Mouse (Mus musculus): ENCODE measurements at regions not wholly inside any gene's neighbourhood (a gene's known extent, or its start where the extent isn't known, plus 50 kb on each side); places are given as distances from the start of the nearest gene placed in this dataset.
"Not testable (repeated sequence)": the region's sequence is repeated elsewhere in the genome, so short reads cannot be mapped to it uniquely, and the experiment has no call there.

GRCm38 (mm10) chr13:52296541-52297276, 234.4 kb downstream of the Diras2 start:
- Histone ChIP-seq H3K4me3 (replicated peaks; ENCODE audit: low read depth, low read length) (no peak overlapping the region), H3K4me1 (ENCODE audit: control insufficient read depth, insufficient read depth, low read length) (peaks cover 12% of the 10 kb centered on the region; the same call in 1 of the 2 replicates), H3K9ac (replicated peaks; ENCODE audit: low read length) (no peak overlapping the region), H3K27ac (replicated peaks; ENCODE audit: low read depth, low read length) (peak overlapping the region; percentile 20; the same call in 1 of the 2 replicates), H3K36me3 (ENCODE audit: control insufficient read depth, insufficient read depth, low read length) (no peaks in the 10 kb centered on the region), H3K27me3 (ENCODE audit: control insufficient read depth, insufficient read depth, low read length) (no peaks in the 10 kb centered on the region), H3K9me3 (ENCODE audit: control insufficient read depth, low read length) (no peaks in the 10 kb centered on the region), H3K4me2 (ENCODE audit: low read length) (no peak overlapping the region)
- WGBS = 63% methylated on average over 9 of the region's 9 CpGs
- ATAC-seq (ENCODE audit: low FRiP score, low TSS enrichment) = no peak
- DNase-seq = no peak

GRCm38 (mm10) chr13:52297277-52297623, 233.8 kb downstream of the Diras2 start:
- Histone ChIP-seq H3K4me1 (ENCODE audit: control insufficient read depth, insufficient read depth, low read length) (peaks cover 12% of the 10 kb centered on the region; the same call in 1 of the 2 replicates), H3K9me3 (ENCODE audit: control insufficient read depth, low read length) (no peaks in the 10 kb centered on the region), H3K9ac (replicated peaks; ENCODE audit: low read length) (no peak overlapping the region), H3K27ac (replicated peaks; ENCODE audit: low read depth, low read length) (0 out of 2 replicates have a peak overlapping the region, but pooled peaks have one; percentile 64), H3K36me3 (ENCODE audit: control insufficient read depth, insufficient read depth, low read length) (no peaks in the 10 kb centered on the region), H3K4me3 (replicated peaks; ENCODE audit: low read depth, low read length) (no peak overlapping the region), H3K4me2 (ENCODE audit: low read length) (no peak overlapping the region), H3K27me3 (ENCODE audit: control insufficient read depth, insufficient read depth, low read length) (no peaks in the 10 kb centered on the region)
- 6% methylated on average over 7 of the region's 7 CpGs for WGBS
- DNase-seq (peak; percentile 55), ATAC-seq (ENCODE audit: low FRiP score, low TSS enrichment) (no peak)

DNA sequence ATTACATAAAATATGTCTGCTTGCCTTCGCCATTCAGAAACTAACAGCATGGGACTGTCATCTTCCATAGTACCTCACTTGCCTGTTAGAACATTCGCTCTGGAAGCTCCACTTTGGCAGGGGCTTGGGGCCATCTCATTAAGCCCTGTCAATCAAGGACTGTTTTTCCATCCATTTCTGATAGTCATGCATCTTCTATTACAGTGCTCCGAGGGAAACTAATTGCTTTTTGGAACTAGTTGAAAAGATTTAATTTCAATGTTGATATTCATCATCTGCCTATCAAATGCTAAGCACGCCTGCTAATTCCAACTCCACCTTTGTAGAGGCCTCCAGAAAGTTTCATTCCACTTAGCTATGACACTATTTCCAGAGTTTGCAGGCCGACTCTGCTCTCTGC, 232.7 kb downstream of the Diras2 start:
- H3K9ac ChIP-seq (replicated peaks; ENCODE audit: low read length) = no peak overlapping the region
- no peak overlapping the region for H3K4me2 ChIP-seq (ENCODE audit: low read length)
- ATAC-seq (ENCODE audit: low FRiP score, low TSS enrichment) (no peak), DNase-seq (no peak)
- WGBS = 57% methylated on average over 5 of the region's 5 CpGs
- peaks cover 12% of the 10 kb centered on the region; the same call in 1 of the 2 replicates for H3K4me1 ChIP-seq (ENCODE audit: control insufficient read depth, insufficient read depth, low read length)
- no peaks in the 10 kb centered on the region for H3K36me3 ChIP-seq (ENCODE audit: control insufficient read depth, insufficient read depth, low read length)
- no peaks in the 10 kb centered on the region for H3K9me3 ChIP-seq (ENCODE audit: control insufficient read depth, low read length)
- H3K4me3 ChIP-seq (replicated peaks; ENCODE audit: low read depth, low read length) = no peak overlapping the region
- no peaks in the 10 kb centered on the region for H3K27me3 ChIP-seq (ENCODE audit: control insufficient read depth, insufficient read depth, low read length)
- peak overlapping the region; percentile 64; the same call in 1 of the 2 replicates for H3K27ac ChIP-seq (replicated peaks; ENCODE audit: low read depth, low read length)

GRCm38 (mm10) chr13:52305328-52305727, 225.8 kb downstream of the Diras2 start:
- ATAC-seq (ENCODE audit: low FRiP score, low TSS enrichment); H3K4me1 ChIP-seq (ENCODE audit: control insufficient read depth, insufficient read depth, low read length): not testable (repeated sequence)

GRCm38 (mm10) chr13:52306783-52307440, 224.2 kb downstream of the Diras2 start:
- no peak overlapping the region for H3K27ac ChIP-seq (replicated peaks; ENCODE audit: low read depth, low read length)
- no peak for DNase-seq
- no peaks in the 10 kb centered on the region for H3K36me3 ChIP-seq (ENCODE audit: control insufficient read depth, insufficient read depth, low read length)
- H3K4me3 ChIP-seq (replicated peaks; ENCODE audit: low read depth, low read length) = no peak overlapping the region
- H3K9ac ChIP-seq (replicated peaks; ENCODE audit: low read length) = no peak overlapping the region
- WGBS = 82% methylated on average over 9 of the region's 9 CpGs
- no peaks in the 10 kb centered on the region for H3K4me1 ChIP-seq (ENCODE audit: control insufficient read depth, insufficient read depth, low read length)
- no peak overlapping the region for H3K4me2 ChIP-seq (ENCODE audit: low read length)
- H3K9me3 ChIP-seq (ENCODE audit: control insufficient read depth, low read length) = no peaks in the 10 kb centered on the region
- no peak for ATAC-seq (ENCODE audit: low FRiP score, low TSS enrichment)
- H3K27me3 ChIP-seq (ENCODE audit: control insufficient read depth, insufficient read depth, low read length) = no peaks in the 10 kb centered on the region

More at GRCm38 (mm10) chr13:52305328-52305727, 225.8 kb downstream of the Diras2 start:
- not testable (repeated sequence) for H3K9me3 ChIP-seq (ENCODE audit: control insufficient read depth, low read length); H3K4me2 ChIP-seq (ENCODE audit: low read length); H3K4me3 ChIP-seq (replicated peaks; ENCODE audit: low read depth, low read length); H3K27me3 ChIP-seq (ENCODE audit: control insufficient read depth, insufficient read depth, low read length); H3K36me3 ChIP-seq (ENCODE audit: control insufficient read depth, insufficient read depth, low read length); H3K27ac ChIP-seq (replicated peaks; ENCODE audit: low read depth, low read length); H3K9ac ChIP-seq (replicated peaks; ENCODE audit: low read length); DNase-seq

GRCm38 (mm10) chr13:52310954-52311353, 220.1 kb downstream of the Diras2 start:
- Histone ChIP-seq H3K27ac (replicated peaks; ENCODE audit: low read depth, low read length) (no peak overlapping the region), H3K4me2 (ENCODE audit: low read length) (no peak overlapping the region), H3K4me3 (replicated peaks; ENCODE audit: low read depth, low read length) (no peak overlapping the region), H3K4me1 (ENCODE audit: control insufficient read depth, insufficient read depth, low read length) (no peaks in the 10 kb centered on the region), H3K9ac (replicated peaks; ENCODE audit: low read length) (no peak overlapping the region), H3K9me3 (ENCODE audit: control insufficient read depth, low read length) (no peaks in the 10 kb centered on the region), H3K27me3 (ENCODE audit: control insufficient read depth, insufficient read depth, low read length) (no peaks in the 10 kb centered on the region), H3K36me3 (ENCODE audit: control insufficient read depth, insufficient read depth, low read length) (no peaks in the 10 kb centered on the region)
- 16% methylated on average over 2 of the region's 2 CpGs for WGBS
- DNase-seq (no peak), ATAC-seq (ENCODE audit: low FRiP score, low TSS enrichment) (no peak)

- Histone ChIP-seq H3K4me1 (ENCODE audit: control insufficient read depth, insufficient read depth, low read length) (no peaks in the 10 kb centered on the region), H3K4me2 (ENCODE audit: low read length) (no peak overlapping the region), H3K27ac (replicated peaks; ENCODE audit: low read depth, low read length) (no peak overlapping the region), H3K4me3 (replicated peaks; ENCODE audit: low read depth, low read length) (no peak overlapping the region), H3K9ac (replicated peaks; ENCODE audit: low read length) (no peak overlapping the region), H3K36me3 (ENCODE audit: control insufficient read depth, insufficient read depth, low read length) (no peaks in the 10 kb centered on the region), H3K9me3 (ENCODE audit: control insufficient read depth, low read length) (no peaks in the 10 kb centered on the region), H3K27me3 (ENCODE audit: control insufficient read depth, insufficient read depth, low read length) (no peaks in the 10 kb centered on the region)
- DNase-seq = no peak
- no peak for ATAC-seq (ENCODE audit: low FRiP score, low TSS enrichment)
- WGBS = 91% methylated on average over 2 of the region's 2 CpGs
These were observed 212.8 kb downstream of the Diras2 start for GRCm38 (mm10) chr13:52318276-52318675.

GRCm38 (mm10) chr13:52323691-52324090, 207.4 kb downstream of the Diras2 start:
- Histone ChIP-seq H3K27ac (replicated peaks; ENCODE audit: low read depth, low read length) (no peak overlapping the region), H3K9ac (replicated peaks; ENCODE audit: low read length) (no peak overlapping the region), H3K4me1 (ENCODE audit: control insufficient read depth, insufficient read depth, low read length) (no peaks in the 10 kb centered on the region), H3K4me2 (ENCODE audit: low read length) (no peak overlapping the region), H3K36me3 (ENCODE audit: control insufficient read depth, insufficient read depth, low read length) (no peaks in the 10 kb centered on the region), H3K4me3 (replicated peaks; ENCODE audit: low read depth, low read length) (no peak overlapping the region), H3K9me3 (ENCODE audit: control insufficient read depth, low read length) (no peaks in the 10 kb centered on the region), H3K27me3 (ENCODE audit: control insufficient read depth, insufficient read depth, low read length) (no peaks in the 10 kb centered on the region)
- DNase-seq (peak; percentile 30), ATAC-seq (ENCODE audit: low FRiP score, low TSS enrichment) (no peak)
- 82% methylated on average over 3 of the region's 3 CpGs for WGBS

DNA sequence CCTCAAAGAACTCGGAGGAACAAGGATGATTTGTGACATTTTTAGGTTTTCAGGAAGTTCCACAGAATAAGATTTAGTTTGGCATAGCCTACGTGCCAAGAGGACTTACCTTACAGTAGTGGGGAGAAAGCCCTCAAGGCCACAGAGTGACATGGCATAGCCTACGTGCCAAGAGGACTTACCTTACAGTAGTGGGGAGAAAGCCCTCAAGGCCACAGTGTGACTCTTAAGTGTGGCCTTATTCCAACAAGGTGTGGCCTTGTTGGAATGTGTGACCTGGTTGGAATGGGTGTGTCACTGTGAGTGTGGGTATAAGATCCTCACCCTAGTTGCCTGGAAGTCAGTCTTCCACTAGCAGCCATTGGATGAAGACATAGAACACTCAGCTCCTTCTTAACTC, 206.7 kb downstream of the Diras2 start:
- H3K4me2 ChIP-seq (ENCODE audit: low read length); H3K4me1 ChIP-seq (ENCODE audit: control insufficient read depth, insufficient read depth, low read length); H3K9me3 ChIP-seq (ENCODE audit: control insufficient read depth, low read length); ATAC-seq (ENCODE audit: low FRiP score, low TSS enrichment); H3K27me3 ChIP-seq (ENCODE audit: control insufficient read depth, insufficient read depth, low read length); H3K4me3 ChIP-seq (replicated peaks; ENCODE audit: low read depth, low read length); H3K27ac ChIP-seq (replicated peaks; ENCODE audit: low read depth, low read length); DNase-seq; H3K9ac ChIP-seq (replicated peaks; ENCODE audit: low read length); H3K36me3 ChIP-seq (ENCODE audit: control insufficient read depth, insufficient read depth, low read length): not testable (repeated sequence)
- WGBS = 92% methylated on average over 3 of the region's 3 CpGs
